Mouse (Mus musculus) hindbrain, embryonic 10.5 days (tissue): Measurements from ENCODE around the gene Nox3. TPM values are rescaled to one million over a fixed set of nuclear protein-coding genes. Genes with fewer than 3 reads are reported as not detected.

Experiments used
- DNase-seq: peaks from one replicate; pipeline ENCODE4 v3.0.0-alpha.2; 2017; ENCODE audit warnings: low spot score
- H3K27ac ChIP-seq: fragments of 300-500 bp; sonication (generic); 2 replicates; pipeline ENCODE4 v1.5.1; 2016; ENCODE audit warnings: mild to moderate bottlenecking, moderate library complexity
- H3K27me3 ChIP-seq: fragments of 300-500 bp; sonication (generic); 2 replicates; pipeline ENCODE4 v1.6.1; 2016; ENCODE audit warnings: mild to moderate bottlenecking; ENCODE audit not compliant: poor library complexity, insufficient read depth, severe bottlenecking
- H3K36me3 ChIP-seq: fragments of 300-500 bp; sonication (generic); 2 replicates; pipeline ENCODE4 v1.6.1; 2016; ENCODE audit warnings: mild to moderate bottlenecking, moderate library complexity
- H3K4me1 ChIP-seq: fragments of 300-500 bp; sonication (generic); replicated peaks from 2 replicates; pipeline ENCODE4 v1.6.1; 2016; ENCODE audit warnings: mild to moderate bottlenecking
- H3K4me3 ChIP-seq: fragments of 300-500 bp; sonication (generic); 2 replicates; pipeline ENCODE4 v1.5.1; 2016; ENCODE audit warnings: mild to moderate bottlenecking, moderate library complexity
- H3K9me3 ChIP-seq: fragments of 300-500 bp; sonication (generic); 2 replicates; pipeline ENCODE4 v1.6.1; 2016; ENCODE audit warnings: mild to moderate bottlenecking, moderate library complexity
- WGBS: fragments of 180-500 bp; shearing (Covaris S2); methylation state at CpG from one replicate; pipeline ENCODE4 v1.1.7; 2016; 5-methylcytosine and 5-hydroxymethylcytosine counted together
- polyA plus RNA-seq: library from polyadenylated mRNA; unstranded; fragments of >200 nt; fragmentation: Nextera tagmentation; extraction: Ambion mirVana; gene quantifications from 2 replicates; pipeline ENCODE4 v1.2.1, GENCODE M21; 2016

Nox3 gene
- 0.32 TPM in 1 of 2 replicates, not detected in the other for polyA plus RNA-seq

DNA sequence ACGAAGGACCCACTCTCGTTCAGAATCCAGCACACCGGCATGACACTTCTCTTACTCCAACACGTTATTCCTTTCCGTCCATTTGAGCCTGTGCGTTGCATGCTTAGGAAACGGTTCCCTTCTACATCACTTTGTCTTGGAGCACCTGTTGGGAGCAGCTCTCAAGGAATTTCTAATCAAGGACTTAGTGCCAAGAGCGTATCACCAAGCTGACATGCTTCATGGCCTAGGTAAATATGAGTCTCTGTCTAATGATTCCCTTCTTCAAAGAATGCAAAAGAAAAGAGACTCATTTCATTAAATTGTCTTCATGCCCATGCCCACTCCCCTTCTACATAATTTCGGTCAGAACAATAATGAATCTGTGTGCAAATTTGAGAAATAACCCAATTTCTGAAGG lies at the start of gene Nox3:
Nox3 (minus strand) TSS at position 101 of the 400 bp plus-strand sequence.
- H3K27me3 ChIP-seq, result no peaks in the 10 kb centered on the region
- H3K27ac ChIP-seq, result no peak within 1 kb of the TSS
- WGBS, result 94% methylated on average over 9 of the region's 9 CpGs
- no peak for DNase-seq
- H3K4me1 ChIP-seq, result no peaks in the 10 kb centered on the region
- no peaks in the 10 kb centered on the region for H3K36me3 ChIP-seq
- H3K4me3 ChIP-seq, result no peak within 1 kb of the TSS
- H3K9me3 ChIP-seq, result no peaks in the 10 kb centered on the region

DNA sequence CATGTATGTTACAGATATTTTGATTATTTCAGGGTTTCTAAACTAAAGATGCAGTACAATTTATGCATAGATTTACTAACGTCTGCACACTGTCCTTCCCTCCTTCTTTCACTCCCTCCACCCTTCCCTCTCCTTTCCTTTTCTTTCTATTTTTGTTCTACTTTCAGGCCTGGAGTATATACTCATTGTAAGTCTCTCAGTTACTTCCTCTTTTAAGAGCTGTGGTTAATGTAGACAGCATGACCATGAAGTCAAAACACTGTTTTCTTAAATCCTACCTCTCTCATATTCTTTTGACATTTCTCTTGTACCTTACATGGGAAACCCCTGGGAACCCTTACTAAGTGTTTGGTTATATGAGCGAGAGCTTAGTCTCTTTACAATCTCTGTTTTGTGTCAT lies 48.3 kb upstream of the Nox3 start:
- H3K4me3 ChIP-seq, result no peak overlapping the region
- H3K27ac ChIP-seq, result no peak overlapping the region
- WGBS, result 77% methylated on average over 2 of the region's 2 CpGs
- DNase-seq, result no peak
- H3K4me1 ChIP-seq, result no peaks in the 10 kb centered on the region
- H3K36me3 ChIP-seq, result no peaks in the 10 kb centered on the region
- no peaks in the 10 kb centered on the region for H3K27me3 ChIP-seq
- no peaks in the 10 kb centered on the region for H3K9me3 ChIP-seq

DNA sequence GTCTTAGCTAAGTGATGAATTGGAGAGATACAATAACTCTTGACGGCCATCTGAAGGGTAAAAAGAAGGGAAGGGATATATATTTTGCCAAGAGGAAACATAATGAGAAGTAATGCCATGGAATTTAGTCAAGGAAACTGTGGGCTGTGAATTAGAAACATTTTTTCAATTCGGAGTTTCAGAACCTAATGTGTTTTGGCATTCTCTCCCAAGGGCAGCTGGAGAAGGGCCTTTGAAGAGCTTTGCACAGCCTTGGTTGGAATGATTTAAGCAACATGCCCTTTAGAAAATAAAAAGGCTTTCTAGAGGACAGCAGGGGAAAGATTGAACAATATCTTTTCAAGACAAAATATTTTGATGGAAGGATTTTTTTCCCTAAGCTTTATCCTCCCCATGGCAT lies 40.9 kb upstream of the Nox3 start:
- Histone ChIP-seq H3K4me3 (no peak overlapping the region), H3K9me3 (no peaks in the 10 kb centered on the region), H3K4me1 (no peaks in the 10 kb centered on the region), H3K36me3 (no peaks in the 10 kb centered on the region), H3K27ac (no peak overlapping the region), H3K27me3 (no peaks in the 10 kb centered on the region)
- no peak for DNase-seq
- 85% methylated on average over 2 of the region's 2 CpGs for WGBS

DNA sequence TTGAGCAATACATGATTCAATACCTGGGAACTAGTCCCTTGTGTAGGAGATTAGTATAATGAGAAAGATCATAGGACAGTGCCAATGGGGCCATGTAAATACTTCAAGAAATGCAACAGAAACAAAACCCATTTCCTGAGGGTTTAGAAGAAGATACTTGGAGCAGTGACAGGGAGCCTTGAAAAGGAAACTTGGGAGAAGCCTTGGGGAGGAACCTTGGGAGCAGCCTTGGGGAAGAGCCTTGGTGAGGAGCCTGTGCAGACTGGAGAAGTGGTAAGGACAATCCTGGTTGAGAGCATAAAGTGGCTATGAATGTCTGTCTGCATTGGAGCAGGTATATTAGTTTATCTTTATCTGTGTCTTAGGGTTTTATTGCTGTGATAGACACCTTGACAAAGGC lies 38.2 kb upstream of the Nox3 start:
- no peaks in the 10 kb centered on the region for H3K27me3 ChIP-seq

DNA sequence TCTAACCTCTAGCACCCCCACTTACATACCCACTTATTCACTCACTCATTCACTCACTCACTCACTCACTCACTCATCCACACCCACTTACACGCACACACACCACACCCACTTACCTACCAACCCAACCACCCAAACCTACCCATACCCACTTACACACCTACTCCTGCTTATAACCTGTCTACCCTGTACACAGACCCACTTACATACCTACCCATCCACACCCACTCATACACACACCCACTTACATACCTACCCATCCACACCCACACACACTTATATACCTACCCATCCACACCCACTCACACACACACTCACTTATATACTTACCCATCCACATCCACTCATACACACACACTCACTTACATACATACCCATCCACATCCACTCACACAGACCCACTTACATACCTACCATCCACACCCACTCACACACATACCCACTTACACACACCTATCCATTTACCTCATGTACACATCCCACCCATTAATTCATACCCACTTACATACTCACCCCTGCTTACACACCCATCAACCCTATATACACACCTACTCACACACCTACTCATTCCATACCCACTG lies 9.4 kb upstream of the Nox3 start:
- no peak for DNase-seq
- Histone ChIP-seq H3K4me1 (no peaks in the 10 kb centered on the region), H3K9me3 (no peaks in the 10 kb centered on the region), H3K4me3 (no peak overlapping the region), H3K36me3 (no peaks in the 10 kb centered on the region), H3K27ac (no peak overlapping the region), H3K27me3 (no peaks in the 10 kb centered on the region)
- WGBS, result 97% methylated on average over 1 of the region's 1 CpGs

More for the DNA sequence above, 38.2 kb upstream of the Nox3 start:
- no peaks in the 10 kb centered on the region for H3K36me3 ChIP-seq
- H3K4me3 ChIP-seq, result no peak overlapping the region
- no peaks in the 10 kb centered on the region for H3K4me1 ChIP-seq
- no peak for DNase-seq
- no peak overlapping the region for H3K27ac ChIP-seq
- no peaks in the 10 kb centered on the region for H3K9me3 ChIP-seq

DNA sequence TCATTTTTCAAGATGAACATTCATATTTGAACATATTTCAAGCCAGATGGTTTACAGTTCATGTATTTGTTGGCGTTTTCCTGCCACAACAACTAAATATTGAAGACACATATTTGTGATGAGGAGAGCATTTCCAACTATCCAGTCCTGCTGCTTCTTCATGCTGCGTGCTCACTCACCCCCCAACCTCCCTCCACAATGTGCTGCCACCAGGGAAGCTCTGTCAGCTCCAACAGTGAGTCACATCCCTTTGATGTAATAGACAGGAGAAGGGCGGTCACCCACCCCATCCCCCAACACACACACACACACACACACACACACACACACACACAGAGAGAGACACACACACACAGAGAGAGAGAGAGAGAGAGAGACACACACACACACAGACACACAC lies 6.3 kb upstream of the Nox3 start:
- Histone ChIP-seq H3K36me3 (no peaks in the 10 kb centered on the region), H3K27ac (no peak overlapping the region), H3K9me3 (no peaks in the 10 kb centered on the region), H3K27me3 (no peaks in the 10 kb centered on the region), H3K4me1 (no peaks in the 10 kb centered on the region), H3K4me3 (no peak overlapping the region)
- no peak for DNase-seq
- 43% methylated on average over 3 of the region's 3 CpGs for WGBS

DNA sequence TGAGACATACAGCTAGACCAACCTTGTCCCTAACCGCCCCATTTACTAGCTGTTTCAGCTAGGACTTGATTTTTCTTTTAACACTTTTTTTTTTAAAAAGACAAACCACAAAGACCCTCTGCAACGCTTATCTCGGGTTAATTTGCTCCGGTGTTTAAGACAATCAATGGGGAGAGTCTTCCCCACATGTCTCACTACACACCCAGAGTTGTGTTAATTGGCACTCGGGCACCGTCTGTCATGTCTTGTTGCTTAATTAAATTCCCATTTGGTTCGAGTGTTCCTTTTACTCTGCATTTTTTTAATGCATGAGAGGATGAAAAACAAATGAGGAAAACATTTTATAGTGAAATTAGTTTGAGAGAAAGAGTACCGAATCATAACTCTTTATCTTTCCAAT lies 3.2 kb downstream of the Nox3 start:
- Histone ChIP-seq H3K27ac (no peak overlapping the region), H3K4me3 (no peak overlapping the region), H3K27me3 (no peaks in the 10 kb centered on the region), H3K4me1 (no peaks in the 10 kb centered on the region), H3K36me3 (no peaks in the 10 kb centered on the region), H3K9me3 (no peaks in the 10 kb centered on the region)
- no peak for DNase-seq
- WGBS, result 77% methylated on average over 8 of the region's 8 CpGs

DNA sequence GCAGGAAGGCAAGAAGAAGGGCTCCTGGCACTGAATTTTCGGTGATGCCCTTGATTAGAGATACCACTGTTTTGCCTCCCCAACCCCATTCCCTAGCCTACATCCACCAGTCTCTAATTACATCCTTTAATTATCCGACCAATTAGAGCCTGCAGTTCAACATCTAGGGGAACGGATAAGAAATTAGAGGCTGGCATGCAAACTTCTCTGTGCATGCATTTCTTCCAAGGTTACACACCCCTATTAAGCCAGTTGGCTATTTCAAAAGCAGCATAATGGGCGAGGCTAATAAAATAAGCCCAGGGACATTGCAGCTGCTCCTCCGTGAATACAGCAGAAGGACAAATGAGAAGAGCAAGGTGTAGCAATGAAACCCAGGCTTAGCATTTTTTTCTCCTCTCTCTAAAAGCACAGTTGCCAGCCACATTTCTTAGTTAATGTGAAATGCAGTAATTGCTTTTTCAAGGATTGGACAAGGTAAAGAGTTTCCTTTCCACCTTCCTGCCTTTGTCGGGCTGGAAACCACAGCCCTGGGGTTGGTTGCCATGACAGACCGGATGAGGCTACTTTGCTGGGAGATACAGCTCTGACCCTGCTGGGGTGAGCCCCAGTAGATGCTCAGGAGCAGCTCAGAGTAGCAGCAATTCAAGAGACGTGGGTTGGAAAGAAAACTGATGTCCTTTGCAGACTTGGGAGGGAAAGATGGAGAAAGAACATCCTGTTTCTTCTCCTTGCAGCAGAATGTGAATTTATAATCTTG lies 5.4 kb downstream of the Nox3 start:
- no peak for DNase-seq
- Histone ChIP-seq H3K4me1 (no peaks in the 10 kb centered on the region), H3K27ac (no peak overlapping the region), H3K36me3 (no peaks in the 10 kb centered on the region), H3K4me3 (no peak overlapping the region), H3K27me3 (no peaks in the 10 kb centered on the region), H3K9me3 (no peaks in the 10 kb centered on the region)
- WGBS, result 79% methylated on average over 8 of the region's 8 CpGs

DNA sequence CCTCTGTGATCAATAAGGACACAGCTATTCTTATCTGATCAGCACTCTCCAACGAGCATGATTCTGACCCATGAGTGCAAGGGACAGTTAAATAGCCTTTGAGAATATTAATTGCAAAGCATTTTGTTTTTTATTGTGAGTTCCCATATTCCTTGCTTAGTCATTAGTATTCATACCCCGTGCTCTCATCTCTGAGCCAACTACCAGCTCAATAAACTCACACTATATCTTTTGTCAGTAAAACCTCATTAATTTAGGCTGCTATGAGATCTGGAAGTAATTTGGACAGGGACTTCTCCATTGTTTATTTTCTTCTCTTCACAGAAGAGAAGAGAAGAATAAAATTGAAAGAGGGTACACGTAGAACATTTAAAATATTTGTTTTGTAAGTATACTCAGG lies 12.4 kb downstream of the Nox3 start:
- 71% methylated on average over 3 of the region's 3 CpGs for WGBS
- no peak for DNase-seq
- Histone ChIP-seq H3K27me3 (no peaks in the 10 kb centered on the region), H3K4me1 (no peaks in the 10 kb centered on the region), H3K9me3 (no peaks in the 10 kb centered on the region), H3K27ac (no peak overlapping the region), H3K36me3 (no peaks in the 10 kb centered on the region), H3K4me3 (no peak overlapping the region)

DNA sequence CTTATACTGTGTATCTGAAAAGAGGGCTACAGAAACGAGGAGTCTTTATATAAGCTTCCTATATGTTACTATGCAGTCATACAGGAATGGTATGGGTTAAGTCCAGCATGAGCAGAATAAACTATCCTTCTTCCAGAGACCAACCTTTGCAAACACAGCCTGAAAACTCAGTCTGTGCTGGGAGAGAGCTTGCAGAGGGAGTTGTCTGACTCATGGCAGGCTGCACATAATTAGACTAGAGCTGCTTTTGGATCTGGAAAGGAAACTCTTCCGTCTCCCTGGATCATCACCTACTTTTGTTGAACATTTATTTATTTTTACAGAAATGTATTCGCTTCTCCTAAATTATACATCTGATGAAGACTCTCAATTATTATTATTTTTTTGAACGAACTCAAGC lies 26.8 kb downstream of the Nox3 start:
- Histone ChIP-seq H3K27ac (no peak overlapping the region), H3K9me3 (no peaks in the 10 kb centered on the region), H3K36me3 (no peaks in the 10 kb centered on the region), H3K27me3 (no peaks in the 10 kb centered on the region), H3K4me1 (no peaks in the 10 kb centered on the region), H3K4me3 (no peak overlapping the region)
- WGBS, result 86% methylated on average over 4 of the region's 4 CpGs
- no peak for DNase-seq

DNA sequence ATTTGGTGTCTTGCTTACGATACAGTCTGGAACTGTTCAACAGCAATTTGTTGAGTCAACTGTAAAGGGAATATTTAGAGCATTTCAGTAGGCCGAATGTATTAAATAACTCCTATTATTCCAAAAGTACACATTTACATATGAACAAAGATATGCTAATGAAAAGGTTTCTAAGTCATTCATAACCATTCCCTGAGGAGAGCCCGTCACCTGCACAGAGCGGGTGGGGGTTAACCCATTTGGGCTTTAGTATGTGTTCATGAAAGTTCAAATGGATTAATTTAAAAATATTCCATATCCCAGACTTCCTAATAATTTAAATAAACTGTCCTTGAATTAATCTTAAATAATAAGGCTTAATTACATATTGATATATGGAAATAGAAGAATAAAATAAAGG lies 28.8 kb downstream of the Nox3 start:
- no peaks in the 10 kb centered on the region for H3K4me1 ChIP-seq
- H3K36me3 ChIP-seq, result no peaks in the 10 kb centered on the region
- WGBS, result 91% methylated on average over 4 of the region's 4 CpGs
- H3K27ac ChIP-seq, result no peak overlapping the region
- no peaks in the 10 kb centered on the region for H3K27me3 ChIP-seq
- no peak overlapping the region for H3K4me3 ChIP-seq
- no peak for DNase-seq
- H3K9me3 ChIP-seq, result no peaks in the 10 kb centered on the region

DNA sequence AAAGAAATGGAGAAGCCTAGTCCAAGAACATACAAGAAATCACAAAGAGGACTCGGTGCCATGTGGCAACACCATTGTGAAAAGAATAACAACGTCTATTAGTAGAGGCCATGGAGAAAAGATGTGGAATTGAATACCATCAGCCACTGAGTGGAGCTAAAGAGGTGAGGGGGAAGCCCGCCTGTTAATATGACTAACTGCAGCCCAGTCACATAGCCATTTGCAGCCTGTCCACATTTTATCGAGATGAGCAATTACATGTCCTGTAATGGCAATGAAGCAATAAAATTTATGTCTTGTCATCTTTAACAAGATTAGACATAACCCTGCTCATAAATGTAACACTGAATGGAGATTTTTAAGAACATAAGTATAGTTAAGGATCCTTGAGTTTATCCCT lies 30.7 kb downstream of the Nox3 start:
- Histone ChIP-seq H3K4me3 (no peak overlapping the region), H3K27ac (no peak overlapping the region), H3K36me3 (no peaks in the 10 kb centered on the region), H3K4me1 (no peaks in the 10 kb centered on the region), H3K9me3 (no peaks in the 10 kb centered on the region), H3K27me3 (no peaks in the 10 kb centered on the region)
- DNase-seq, result no peak
- WGBS, result 80% methylated on average over 4 of the region's 4 CpGs

DNA sequence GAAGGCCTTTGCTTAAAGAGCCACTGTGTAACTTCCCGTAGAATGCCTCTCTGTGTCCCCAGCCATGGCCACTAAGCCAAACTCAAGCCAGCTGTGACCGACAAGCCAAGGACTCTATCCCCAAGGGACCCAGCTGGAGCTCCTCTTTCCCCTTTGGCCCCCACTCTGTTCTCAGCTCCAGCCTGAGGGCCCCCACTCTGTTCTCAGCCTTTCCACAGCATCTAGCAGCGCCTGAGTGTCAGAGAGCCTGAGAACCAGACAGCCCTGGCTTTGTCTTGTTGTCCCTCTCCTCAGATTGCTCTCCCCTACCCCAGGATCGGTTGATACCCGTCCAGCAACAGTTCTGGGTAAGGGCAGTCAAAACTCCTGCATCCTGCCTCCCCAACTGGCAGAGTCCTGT lies 36.6 kb downstream of the Nox3 start:
- Histone ChIP-seq H3K4me1 (no peaks in the 10 kb centered on the region), H3K36me3 (no peaks in the 10 kb centered on the region), H3K27ac (no peak overlapping the region), H3K9me3 (no peaks in the 10 kb centered on the region), H3K27me3 (no peaks in the 10 kb centered on the region), H3K4me3 (no peak overlapping the region)
- DNase-seq, result no peak
- 75% methylated on average over 5 of the region's 5 CpGs for WGBS

DNA sequence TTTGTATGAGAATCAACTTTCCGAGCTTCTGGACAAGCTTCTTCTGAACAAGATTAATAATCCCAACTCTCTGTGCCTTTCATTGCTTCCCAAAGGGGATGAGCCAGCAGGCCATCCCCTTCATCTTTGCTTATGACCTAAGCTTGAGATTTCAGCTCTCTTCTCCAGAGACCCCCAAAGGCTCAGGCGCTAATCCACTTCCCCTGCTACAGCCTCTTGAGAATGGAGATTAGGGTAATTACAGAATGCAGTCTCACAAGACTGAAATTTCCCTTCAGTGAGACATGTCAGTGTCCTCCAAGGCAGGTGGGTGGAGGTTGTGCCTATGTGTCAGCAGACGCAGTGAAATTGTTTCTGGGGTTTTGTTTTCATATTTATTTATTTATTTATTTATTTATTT lies 45.7 kb downstream of the Nox3 start:
- no peaks in the 10 kb centered on the region for H3K9me3 ChIP-seq
- no peaks in the 10 kb centered on the region for H3K4me1 ChIP-seq
- DNase-seq, result no peak
- H3K27ac ChIP-seq, result no peak overlapping the region
- H3K36me3 ChIP-seq, result no peaks in the 10 kb centered on the region
- no peaks in the 10 kb centered on the region for H3K27me3 ChIP-seq
- H3K4me3 ChIP-seq, result no peak overlapping the region
- 55% methylated on average over 3 of the region's 3 CpGs for WGBS
